In the genomic region with DNA sequence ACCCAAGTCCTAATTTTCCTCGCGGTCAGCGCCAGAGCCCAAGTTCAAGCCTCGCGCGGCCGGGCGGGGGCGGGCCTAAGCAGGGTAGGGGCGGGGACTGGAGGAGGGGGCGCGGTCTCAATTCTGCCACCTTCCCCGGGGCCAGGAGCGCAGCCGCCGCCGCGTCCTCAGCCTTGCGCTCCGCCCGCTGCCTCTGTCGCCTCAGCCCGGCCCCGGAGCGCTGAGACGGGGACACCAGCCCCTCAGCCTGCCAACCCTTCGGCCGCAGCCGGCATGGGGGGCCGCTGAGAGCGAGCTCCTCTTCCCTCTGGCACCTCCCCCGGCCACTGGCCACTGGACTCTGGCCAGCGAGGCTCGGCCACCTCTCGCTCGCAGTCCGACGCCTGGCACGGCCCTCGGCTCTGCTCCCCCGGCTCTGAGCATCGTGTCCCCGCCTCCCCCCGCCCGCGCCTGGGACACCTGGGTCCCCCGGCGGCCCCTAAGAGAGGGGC, we compare ENCODE assay signal across 7 mouse cellular contexts. TPM values are rescaled to one million over a fixed set of nuclear protein-coding genes. Genes with fewer than 3 reads are reported as not detected.
A peak's percentile ranks its signal among the peaks of the same experiment; 100 is the strongest.
DNase-seq lines count a peak whose midpoint lies in the region; ATAC-seq lines count a peak whose summit lies in the region.

Gene Rapgefl1, plus strand, starts transcription at position 135 of the 491 bp plus-strand sequence.

- DNase-seq in adrenal gland, adult 2 months = peak; percentile 92
- peak; percentile 87 for DNase-seq in embryo, embryonic 10 days (ENCODE audit: low spot score)
- peak; percentile 85 for DNase-seq in gastrocnemius, postnatal 14 days
- peak; percentile 92 for DNase-seq in intestine, embryonic 14.5 days (ENCODE audit: low spot score)
- DNase-seq in left cerebral cortex, postnatal 36 days (ENCODE audit: low spot score in 2 of 2) = peak; percentile 78 to 84
- DNase-seq in midbrain, embryonic 11.5 days (ENCODE audit: low spot score, missing footprints) = peak; percentile 99
- DNase-seq in right cerebral cortex, postnatal 4 days = peak; percentile 76

- peak within 1 kb of the TSS; percentile 70 for H3K4me3 ChIP-seq in intestine, embryonic 14.5 days (ENCODE audit: low read depth, low read length)
- H3K4me3 ChIP-seq in midbrain, embryonic 11.5 days (ENCODE audit: low read depth, low read length) = peak within 1 kb of the TSS; percentile 61

- peaks cover 25% of the 10 kb centered on the region for H3K36me3 ChIP-seq in intestine, embryonic 14.5 days (ENCODE audit: control insufficient read depth, insufficient read depth, low read length)
- peaks cover 14% of the 10 kb centered on the region; the same call in 1 of the 2 replicates for H3K36me3 ChIP-seq in midbrain, embryonic 11.5 days (ENCODE audit: control insufficient read depth, insufficient read depth, low read length)

- H3K27ac ChIP-seq in intestine, embryonic 14.5 days (ENCODE audit: low read depth) = 0 out of 2 replicates have a peak within 1 kb of the TSS, but pooled peaks have one; percentile 11
- H3K27ac ChIP-seq in midbrain, embryonic 11.5 days (ENCODE audit: low read depth, low read length) = no peak within 1 kb of the TSS; the same call in 1 of the 2 replicates

- intact Hi-C loops in gastrocnemius, postnatal 14 days (cut with DNase I; ENCODE audit: low total_unique reads) = no loop called here
- intact Hi-C loops in left cerebral cortex, postnatal 36 days (cut with DNase I) = no loop called here

- WGBS in intestine, embryonic 14.5 days = under 1% methylated on average over 31 of the region's 48 CpGs
- under 1% methylated on average over 40 of the region's 48 CpGs for WGBS in midbrain, embryonic 11.5 days

- H3K4me1 ChIP-seq in intestine, embryonic 14.5 days (replicated peaks; ENCODE audit: control insufficient read depth, insufficient read depth, low read length) = peaks cover 8% of the 10 kb centered on the region; the same call in 1 of the 2 replicates
- peaks cover 27% of the 10 kb centered on the region for H3K4me1 ChIP-seq in midbrain, embryonic 11.5 days (ENCODE audit: control insufficient read depth, insufficient read depth, low read length)

- peak within 1 kb of the TSS; percentile 59 for H3K9ac ChIP-seq in intestine, embryonic 14.5 days (ENCODE audit: low read length)
- peak within 1 kb of the TSS; percentile 70 for H3K9ac ChIP-seq in midbrain, embryonic 11.5 days (ENCODE audit: low read length)

- H3K4me2 ChIP-seq in intestine, embryonic 14.5 days (ENCODE audit: low read length) = peak within 1 kb of the TSS; percentile 99
- H3K4me2 ChIP-seq in midbrain, embryonic 11.5 days = peak within 1 kb of the TSS; percentile 99

- peaks cover 19% of the 10 kb centered on the region for H3K27me3 ChIP-seq in intestine, embryonic 14.5 days (replicated peaks; ENCODE audit: control insufficient read depth, insufficient read depth, low read length)
- peaks cover 15% of the 10 kb centered on the region for H3K27me3 ChIP-seq in midbrain, embryonic 11.5 days (ENCODE audit: control insufficient read depth, insufficient read depth, low read length)

- no peaks in the 10 kb centered on the region for H3K9me3 ChIP-seq in intestine, embryonic 14.5 days (ENCODE audit: control insufficient read depth, low read length)
- no peaks in the 10 kb centered on the region for H3K9me3 ChIP-seq in midbrain, embryonic 11.5 days (ENCODE audit: control insufficient read depth, low read length)

- ATAC-seq in intestine, embryonic 14.5 days (replicated peaks; ENCODE audit: low FRiP score, low TSS enrichment, low read depth) = peak; percentile 84
- ATAC-seq in midbrain, embryonic 11.5 days (ENCODE audit: low FRiP score) = peak; percentile 91

RNA-seq across cellular contexts. Expression of gene Rapgefl1, which starts in this region (rescaled TPM):
- under 1 TPM; 0.29 to 0.79 TPM for total RNA-seq in adrenal gland, adult 2 months (2021)
- polyA plus RNA-seq in adrenal gland, adult 2 months (2012; rRNA removed) = 1.5 and 1.9 TPM in 2 replicates
- total RNA-seq in gastrocnemius, postnatal 14 days (2021) = 1 to 10 TPM in 1 of 2 experiments, under 1 TPM in 1; 0.49 to 1.1 TPM
- polyA plus RNA-seq in intestine, embryonic 14.5 days (2014; fragmentation: Nextera tagmentation; extraction: Ambion mirVana) = 1.5 and 2.2 TPM in 2 replicates
- 100 to 1,000 TPM; 139 to 161 TPM for total RNA-seq in left cerebral cortex, postnatal 36 days (2021)
- 1.6 and 1.8 TPM in 2 replicates for polyA plus RNA-seq in midbrain, embryonic 11.5 days (2014; fragmentation: Nextera tagmentation; extraction: Ambion mirVana)

Comparison
In these comparisons a context has a peak if more than half of its experiments do, and no peak if none do; other contexts are left out.
1. RNA of gene Rapgefl1 (total RNA-seq): 139 to 161 TPM in left cerebral cortex, postnatal 36 days; 0.49 to 1.1 TPM in gastrocnemius, postnatal 14 days and 0.29 to 0.79 TPM in adrenal gland, adult 2 months; every median in the first group is over 10 times any median in the second.
2. Peak in every context shown above with its lines, with median percentiles within 50 percentile points of each other: DNase-seq.